Mouse (Mus musculus) gastrocnemius, adult 8-10 months (tissue): ENCODE measurements around the gene Tnrc6b. TPM values are rescaled to one million over a fixed set of nuclear protein-coding genes. Genes with fewer than 3 reads are reported as not detected.

Experiments used
- DNase-seq, 2 experiments: peaks; one replicate each; pipeline ENCODE4 v3.0.0; 2022; ENCODE audit warnings: low spot score in 2 of 2
- total RNA-seq, 4 experiments: library from RNA; stranded (reverse); gene quantifications; 2 replicates each; pipeline ENCODE4 v1.2.4; 2022

The Tnrc6b gene
- total RNA-seq, 4 experiments from 2014 or later, result 46.5 to 53.7 (median 48.9) TPM

DNA sequence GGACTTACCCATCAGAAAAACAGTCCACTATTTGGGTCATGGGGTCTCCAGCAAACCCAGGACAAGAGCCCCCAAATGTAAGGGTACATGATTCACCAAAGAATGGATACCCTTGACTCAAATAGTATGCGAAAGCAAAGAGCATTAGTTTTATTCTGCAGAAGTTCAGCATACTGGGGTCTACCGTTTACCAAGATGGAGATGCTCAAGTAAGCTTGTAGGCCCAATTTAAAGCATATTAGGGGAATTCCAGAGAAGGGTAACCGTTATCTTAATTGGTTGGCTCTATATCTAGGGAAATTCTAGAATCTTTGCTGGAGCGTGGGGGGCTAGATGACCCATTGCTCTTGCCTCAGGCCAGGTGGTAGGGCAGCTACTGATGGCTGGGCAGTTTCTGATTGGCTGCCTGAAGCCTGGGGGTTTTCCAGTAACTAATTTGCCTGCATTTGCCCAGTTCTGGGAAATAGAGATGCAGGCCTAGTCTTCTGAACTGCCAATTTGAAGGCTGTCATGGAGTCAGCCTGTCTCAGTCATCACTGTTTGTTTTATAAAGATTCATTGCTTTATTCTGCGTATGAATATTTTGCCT, 70.2 kb downstream of the Tnrc6b start:
- no peak for DNase-seq

DNA sequence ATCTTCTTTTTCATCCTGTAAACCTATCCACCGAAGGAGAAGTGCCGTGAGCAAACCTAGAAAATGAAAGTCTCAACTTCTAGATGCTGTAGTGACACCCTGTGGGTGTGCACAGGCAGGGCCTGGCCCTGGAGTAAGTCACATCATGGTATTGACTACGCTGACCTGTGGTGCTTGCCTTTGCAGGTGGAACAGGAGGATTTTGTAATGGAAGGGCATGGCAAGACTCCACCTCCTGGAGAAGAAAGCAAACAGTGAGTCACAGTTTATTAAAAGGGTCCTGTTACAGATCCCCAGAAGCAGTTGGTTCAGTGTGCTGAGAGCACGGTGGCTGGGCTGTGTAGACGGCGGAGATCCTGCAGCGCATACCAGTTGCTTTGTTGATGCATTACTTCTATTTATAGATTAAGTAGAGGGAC, 73.4 kb downstream of the Tnrc6b start:
- DNase-seq, result peak; percentile 22 to 42

DNA sequence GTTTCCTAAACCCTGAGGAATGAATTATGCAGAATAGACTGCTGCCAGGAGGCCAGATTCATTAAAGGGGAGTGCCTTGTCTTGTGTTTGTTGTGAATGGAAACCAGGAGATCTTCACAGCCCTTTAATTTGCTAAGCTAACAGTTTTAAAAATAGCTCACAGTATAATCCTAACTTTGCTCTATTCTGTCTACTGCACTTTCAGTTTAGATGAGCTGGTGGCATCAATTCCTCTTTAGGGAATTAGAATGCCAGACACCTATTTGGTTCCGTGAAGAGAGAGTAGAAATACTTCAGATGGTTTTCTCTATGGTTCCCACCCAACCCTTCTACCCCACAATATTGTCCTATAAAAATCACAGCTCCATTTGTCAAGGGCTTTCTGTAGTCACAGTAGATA, 74.6 kb downstream of the Tnrc6b start:
- no peak for DNase-seq

DNA sequence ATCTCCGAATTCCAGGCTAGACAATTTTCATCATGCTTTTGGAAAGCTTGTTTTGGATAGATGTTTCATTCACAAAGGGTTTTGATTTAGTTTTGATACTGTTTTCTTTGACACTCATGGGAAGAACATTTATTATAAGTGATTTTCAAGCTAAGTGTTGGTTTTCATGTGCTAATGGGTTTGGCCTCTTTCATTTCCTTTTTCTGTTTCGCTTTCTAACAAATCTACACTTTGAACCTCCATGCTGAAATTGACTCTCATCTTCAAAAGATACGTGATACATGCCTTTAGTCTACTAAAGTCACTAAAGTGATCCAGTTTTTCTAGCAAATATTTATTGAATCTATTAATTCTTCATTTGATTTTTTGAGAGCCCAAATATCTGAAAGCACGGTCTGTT, 76.6 kb downstream of the Tnrc6b start:
- no peak for DNase-seq

DNA sequence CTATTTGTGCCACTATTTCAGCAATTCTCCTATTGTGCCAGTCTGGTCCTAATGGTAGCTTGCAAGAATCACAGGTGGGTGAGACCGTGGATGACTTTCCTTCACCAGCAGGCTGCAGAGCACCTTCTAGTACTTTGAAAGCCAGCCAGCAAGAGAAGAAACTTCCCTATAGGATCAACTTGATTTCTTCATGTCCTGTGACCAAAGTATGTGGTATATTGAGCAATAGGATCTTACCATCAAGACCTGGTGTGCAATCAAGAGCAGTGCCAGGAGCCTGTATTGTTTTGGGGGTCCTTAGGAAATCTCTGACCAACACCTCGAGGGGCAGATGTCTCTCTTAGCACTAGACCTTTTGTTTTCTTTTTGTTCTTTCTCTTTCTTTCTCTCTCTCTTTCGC, 81.4 kb downstream of the Tnrc6b start:
- no peak for DNase-seq

DNA sequence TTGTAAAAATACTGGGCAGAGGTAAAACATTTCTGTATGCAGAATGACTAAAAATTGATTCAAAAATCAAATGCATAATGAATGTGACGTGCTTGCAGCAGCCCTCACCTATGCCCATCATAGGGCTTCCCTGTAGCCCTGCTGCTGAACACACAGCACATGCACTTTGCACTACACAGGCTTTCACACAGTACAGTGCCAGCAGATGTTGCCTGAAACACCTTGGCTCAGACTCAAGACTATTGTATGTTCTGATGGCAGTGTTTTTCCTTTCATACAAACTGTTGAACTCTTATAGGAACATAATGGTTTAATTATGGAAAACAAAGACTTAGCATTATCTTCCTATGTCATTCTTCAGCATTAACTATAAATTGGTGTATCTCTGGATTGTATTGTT, 84.0 kb downstream of the Tnrc6b start:
- DNase-seq, result no peak

DNA sequence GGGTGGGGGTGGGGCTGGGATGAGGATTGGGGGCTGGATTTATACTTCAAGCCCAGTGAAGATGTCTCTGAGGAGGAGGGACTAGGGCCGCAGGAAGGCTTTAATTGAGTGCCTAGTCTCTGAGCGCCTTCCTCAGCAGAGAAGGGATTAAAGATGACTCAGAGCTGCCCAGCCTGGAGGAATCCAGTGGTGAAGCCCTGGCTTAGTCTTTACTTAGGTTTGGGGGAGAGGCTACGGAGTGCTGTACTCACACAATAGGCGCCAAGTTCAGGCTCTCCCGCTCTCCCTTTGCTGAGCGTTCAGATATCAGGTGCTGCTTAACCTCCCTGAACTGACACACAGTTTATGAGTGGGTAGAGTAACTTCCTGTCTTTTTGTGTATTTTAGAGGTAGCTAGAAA, 86.6 kb downstream of the Tnrc6b start:
- peak in 1 of 2 experiments; percentile 7 for DNase-seq

DNA sequence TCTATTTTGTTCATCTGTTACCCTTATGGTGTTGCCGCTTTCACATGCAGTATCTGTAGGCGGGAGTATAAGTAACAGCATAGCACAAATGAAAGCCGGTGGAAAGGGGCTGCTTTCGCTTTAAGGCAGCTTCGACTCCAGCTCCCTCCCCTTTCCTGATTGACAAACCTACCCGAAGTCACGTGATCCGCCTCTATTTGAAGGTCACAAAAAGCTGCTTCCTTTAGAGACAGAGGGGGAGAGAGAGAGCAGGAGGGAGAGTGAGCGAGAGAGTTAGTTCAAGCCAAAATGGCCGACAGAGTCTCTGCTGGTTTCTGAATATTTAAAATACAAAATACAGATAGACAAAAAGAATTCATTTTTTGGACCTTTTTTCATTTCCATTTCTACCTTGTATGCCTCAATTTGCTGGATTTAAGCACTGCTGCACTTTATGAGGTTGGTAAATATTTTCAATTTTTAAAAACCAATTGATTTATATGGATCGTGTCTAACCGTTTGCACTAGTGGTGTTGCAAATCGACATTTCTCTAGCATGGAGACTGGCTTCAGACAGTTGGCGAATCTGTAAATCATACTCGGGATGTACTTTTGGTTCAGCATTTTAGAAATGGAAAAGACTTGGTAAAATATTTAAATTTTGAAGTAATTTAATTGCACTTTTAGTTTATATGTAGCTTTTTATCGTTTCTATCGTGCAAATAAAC, 87.4 kb downstream of the Tnrc6b start:
- DNase-seq, result peak; percentile 75 to 80

DNA sequence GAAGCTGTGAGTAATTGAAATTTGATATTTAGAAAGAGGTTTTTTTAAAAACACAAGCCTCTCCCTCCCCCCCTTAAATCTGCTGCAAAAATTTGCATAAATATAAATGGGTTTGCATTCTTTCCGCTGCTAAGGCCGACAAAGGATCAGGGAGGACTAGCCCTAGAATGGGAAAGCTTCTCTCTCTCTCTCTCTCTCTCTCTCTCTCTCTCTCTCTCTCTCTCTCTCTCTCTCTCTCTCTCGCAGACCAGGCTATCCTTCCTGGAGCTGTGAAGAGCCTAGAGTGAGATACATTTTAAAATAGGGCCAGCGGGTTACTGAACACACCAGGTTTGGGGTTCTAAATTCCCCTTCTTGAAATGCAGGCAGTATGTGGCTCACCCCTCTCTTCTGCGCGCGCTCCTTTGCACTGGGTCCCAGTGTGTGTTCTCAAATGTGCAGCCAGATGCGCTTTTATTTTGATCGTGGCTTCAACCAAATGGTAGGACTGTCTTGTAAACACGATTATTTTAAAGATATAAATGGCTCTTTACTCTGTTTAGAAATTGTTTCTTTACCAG, 88.0 kb downstream of the Tnrc6b start:
- no peak for DNase-seq

DNA sequence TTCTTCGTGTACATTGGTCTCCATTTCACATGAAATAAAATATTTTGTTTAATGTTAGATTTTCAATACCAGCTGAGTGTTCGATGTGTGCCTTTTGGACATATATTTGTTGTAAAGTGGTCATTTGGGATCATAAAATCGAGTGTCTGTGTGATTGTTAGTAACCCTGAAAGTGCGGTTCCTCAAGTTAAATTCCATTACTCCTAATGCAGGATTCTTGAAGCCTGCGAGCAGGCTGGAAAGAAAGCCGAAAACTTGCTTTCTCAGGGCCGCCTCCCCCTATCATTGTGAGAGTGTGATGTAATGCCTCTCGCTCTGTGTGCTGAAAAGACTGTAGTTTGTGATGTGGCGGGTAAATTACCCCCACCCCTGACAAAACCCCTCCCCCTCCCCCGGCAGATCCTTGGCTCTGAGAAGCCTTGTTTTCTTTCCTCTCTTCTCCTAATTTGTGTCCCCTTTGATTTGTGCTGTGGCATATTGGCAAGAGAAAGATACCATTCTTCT, 88.6 kb downstream of the Tnrc6b start:
- no peak for DNase-seq

DNA sequence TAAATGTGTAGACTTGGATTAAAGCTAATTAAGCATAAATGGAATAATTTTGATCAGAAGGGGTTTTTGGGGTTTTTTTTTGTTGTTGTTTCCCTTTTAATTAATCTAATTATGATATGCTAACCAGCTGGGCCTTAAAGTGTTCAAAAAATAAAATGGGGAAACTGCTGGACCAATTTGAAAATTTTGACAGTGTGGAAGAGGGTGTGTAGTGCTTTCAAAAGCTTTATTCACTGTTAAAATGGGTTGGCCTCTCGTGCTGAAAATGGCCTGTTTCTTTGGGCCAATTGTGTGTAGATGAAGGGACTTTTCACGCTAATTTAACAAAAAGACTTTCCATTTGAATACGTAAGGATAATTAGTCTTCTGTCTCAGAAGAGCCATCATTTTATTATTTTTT, 89.1 kb downstream of the Tnrc6b start:
- no peak for DNase-seq

DNA sequence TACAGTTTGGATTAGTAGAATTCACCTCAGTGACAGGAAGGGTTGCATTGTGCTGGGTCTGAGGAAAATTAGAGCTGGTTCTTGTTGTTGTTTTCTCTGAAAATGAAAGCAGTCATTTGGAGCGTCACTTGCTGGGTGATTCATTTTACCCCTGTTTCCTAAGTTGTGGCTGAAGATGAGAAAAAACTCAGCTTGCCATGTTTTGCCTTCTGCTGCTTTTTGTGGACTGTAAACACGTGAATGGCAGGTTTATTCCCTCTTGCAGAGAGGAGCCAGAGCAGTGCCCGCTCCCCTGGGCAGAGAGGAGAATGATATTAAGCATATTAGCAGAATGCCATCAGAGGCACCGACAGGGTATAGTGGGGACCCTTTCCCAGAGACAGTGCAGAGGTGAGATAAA, 89.7 kb downstream of the Tnrc6b start:
- no peak for DNase-seq

DNA sequence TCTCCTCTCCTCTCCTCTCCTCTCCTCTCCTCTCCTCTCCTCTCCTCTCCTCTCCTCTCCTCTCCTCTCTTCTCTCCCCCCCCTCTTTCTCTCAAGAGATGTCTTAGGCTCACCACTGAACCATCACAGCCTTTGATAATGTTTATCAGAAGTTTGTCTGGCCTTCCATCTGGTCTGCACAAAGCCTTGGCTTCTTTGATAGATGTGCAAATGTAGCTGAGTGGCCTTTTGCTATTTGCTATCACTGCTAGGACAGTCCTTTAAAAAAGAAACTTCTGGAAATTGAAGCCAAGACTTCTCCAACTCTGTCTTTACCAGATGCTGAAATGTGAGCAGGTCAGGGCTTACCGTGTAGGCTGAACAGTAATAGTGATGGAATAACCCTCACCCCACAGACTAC, 90.5 kb downstream of the Tnrc6b start:
- DNase-seq, result no peak

DNA sequence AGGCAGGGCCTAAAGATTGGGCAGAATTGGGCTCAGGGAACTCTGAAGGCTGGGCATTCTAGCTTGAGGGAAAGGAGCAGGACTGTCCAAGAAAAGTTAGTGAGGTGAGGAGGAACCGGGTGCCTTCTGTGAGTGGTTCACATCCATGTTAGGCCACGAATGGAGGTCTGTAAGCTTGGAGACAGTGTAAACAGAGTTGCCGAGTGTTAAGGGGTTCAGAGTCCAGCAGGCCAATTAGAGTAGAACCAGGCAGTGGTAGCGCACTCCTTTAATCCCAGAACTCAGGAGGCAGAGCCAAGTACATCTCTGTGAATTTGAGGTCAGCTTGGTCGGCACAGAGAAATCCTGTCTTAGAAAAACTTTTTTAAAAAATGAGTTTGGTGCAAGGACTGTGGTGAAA, 96.0 kb downstream of the Tnrc6b start:
- DNase-seq, result no peak

DNA sequence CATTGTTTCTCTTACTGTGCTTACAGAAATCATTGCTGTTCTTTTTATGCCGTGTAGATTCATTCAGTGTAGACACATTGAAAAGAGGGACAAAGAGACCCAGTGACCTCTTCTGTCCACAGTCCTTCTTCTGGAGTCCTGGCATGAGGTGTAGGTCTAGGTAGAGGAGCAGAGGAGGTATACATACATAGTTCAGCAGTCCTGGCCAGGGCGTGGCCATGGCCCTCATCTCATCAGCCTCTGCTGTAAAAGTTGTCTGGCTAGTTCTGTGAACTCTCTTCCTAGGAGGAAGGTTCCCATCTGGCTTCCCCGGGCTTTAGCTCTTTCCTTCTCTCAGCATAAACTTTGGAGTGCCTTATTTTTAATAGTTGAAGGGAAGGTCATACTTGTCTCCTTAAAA, 99.1 kb downstream of the Tnrc6b start:
- DNase-seq, result no peak

DNA sequence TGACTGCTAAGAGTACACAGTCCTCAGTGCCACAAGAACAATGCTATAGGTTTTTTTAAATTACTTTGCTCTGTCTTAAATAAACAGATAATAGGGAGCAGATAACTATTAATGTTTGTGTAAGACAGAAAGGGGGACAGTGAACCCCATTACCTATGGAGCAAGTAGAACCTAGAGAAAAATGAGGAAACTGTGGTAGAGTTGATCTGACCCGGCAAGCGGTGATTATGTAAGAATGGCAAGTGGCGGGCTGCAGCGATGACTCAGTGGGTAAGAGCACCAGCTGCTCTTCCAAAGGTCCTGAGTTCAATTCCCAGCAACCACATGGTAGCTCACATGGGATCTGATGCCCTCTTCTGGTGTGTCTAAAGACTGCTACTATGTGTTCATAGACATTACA, 101.7 kb downstream of the Tnrc6b start:
- no peak for DNase-seq

DNA sequence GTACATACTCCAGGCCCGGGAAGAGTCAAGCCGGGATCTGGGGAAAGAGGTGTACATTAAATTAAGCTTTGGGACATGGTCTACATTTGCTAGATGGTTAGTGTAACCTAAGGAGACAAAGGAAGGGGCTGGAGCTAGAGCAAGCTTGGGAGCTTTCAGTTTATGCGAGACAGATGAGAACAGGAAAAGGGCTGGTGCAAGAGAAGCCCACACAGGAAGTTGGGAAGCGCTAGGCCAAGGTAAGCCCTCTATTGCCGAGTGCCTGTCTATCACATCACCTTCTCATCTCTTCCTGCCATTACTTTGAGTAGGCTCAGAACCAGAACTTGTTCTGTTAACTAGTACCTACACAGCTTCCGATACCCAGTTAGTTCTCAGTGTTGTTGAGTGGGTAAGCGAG, 103.7 kb downstream of the Tnrc6b start:
- no peak for DNase-seq

DNA sequence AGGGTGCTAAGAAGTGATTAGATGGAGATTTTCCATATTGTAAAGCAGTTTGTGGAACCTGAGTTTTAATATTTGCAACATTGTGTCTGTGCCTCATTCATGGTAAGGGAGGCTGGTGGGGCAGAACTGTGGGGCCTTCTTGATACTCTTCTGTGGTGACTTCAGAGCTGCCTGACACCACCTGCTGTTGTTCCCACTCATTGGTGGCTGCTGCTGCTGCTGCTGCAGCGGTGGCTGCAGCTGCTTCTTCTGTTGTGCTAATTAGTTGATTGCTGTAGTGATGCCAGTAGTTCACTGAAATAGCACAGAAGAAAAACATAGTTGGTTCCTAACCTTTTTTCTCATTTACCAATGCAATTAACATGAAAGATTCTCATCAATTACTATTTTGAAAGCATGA, 111.2 kb downstream of the Tnrc6b start:
- no peak for DNase-seq

DNA sequence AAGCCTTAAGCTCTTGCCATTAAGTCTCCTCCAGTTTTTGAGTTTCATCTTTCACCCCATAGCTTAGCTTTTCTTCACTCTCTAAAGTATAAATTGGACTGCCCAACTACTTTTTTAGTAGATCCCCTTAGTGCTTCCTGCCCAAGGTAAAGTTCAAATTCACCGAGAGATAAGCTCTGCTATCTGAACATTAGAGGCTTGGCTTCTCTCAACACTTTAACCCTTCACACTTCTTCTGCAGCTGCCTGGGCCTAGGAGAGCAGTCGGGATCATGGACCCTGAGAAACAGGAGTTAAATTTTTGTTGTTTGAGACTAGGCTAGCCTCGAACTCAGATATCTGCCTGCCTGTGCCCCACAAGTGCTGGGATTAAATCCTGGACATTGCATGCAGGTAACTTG, 120.1 kb downstream of the Tnrc6b start:
- no peak for DNase-seq

DNA sequence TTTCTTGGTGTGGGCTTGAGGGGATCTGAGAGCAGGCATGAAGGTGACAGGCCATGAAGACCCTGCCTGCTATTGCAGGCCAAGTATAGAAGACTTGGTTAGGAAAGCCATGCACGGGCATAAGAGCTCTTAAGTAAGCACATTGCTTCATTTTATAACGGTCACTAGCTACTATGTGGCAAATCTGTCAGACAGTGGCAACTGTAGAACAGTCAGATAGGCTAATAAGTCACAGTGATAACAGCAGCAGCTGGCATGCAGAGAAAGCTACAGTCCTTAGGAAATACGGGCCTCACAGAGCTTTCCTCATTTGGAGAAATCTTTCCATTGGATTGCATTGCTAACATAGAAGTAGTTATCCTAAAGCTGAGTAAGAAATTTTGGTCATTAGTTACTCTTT, 121.7 kb downstream of the Tnrc6b start:
- no peak for DNase-seq

DNA sequence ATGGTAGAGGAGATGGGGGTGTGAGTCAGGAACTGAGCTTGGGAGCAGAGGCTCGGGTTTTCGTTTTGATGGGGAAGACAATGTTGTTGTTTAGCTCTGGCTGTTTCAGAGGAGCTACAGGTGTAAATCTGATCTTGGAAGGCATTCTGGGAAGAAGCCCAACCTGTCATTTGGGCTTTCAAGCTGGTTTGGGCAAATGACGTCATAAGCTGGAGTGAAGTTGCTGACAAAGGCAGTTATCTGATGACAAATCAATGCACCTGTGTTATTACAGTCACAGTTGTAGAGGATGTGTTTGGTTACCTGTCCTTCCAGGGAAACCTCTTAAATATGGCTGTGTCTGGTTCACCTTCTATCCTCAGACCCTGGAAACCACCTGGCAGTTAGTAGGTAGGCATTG, 125.1 kb downstream of the Tnrc6b start:
- DNase-seq, result no peak

DNA sequence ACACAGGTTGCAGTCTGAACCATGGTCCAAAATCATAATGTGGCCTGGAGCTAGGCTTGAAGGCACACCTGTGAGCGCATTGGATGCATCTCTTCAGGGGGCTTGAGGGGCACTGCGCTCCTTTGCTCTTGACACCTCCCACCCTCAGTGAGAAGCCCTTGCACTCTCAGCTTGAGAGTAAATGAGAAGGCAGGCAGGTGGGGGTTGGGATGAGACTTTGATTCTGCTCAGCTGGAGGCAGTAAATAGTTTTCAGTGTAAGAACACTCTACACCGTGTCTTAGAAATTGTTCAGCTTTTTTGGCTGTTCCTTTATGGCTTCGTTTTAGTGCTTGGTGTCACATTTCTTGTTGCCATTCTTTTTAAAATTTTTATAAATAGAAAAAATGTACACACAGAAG, 127.7 kb downstream of the Tnrc6b start:
- DNase-seq, result no peak
